Mouse (Mus musculus) right cerebral cortex, postnatal 25 days (tissue): Measurements from ENCODE around the gene Gpr26.

Experiments
- DNase-seq: peaks from one replicate; pipeline ENCODE4 v3.0.0; 2022

The Gpr26 gene

GRCm38 (mm10) chr7:132026671-132027070 is 60.4 kb downstream of the Gpr26 start:
- no peak for DNase-seq

GRCm38 (mm10) chr7:132031940-132032531 is 65.8 kb downstream of the Gpr26 start:
- peak; percentile 44 for DNase-seq
